Mouse (Mus musculus) megakaryocyte, adult 5-6 weeks (primary cell): ENCODE results near the gene Il2rb. TPM values are rescaled to one million over a fixed set of nuclear protein-coding genes. Genes with fewer than 3 reads are reported as not detected.

Experiments used
- ATAC-seq: 2 replicates; pipeline ENCODE4 v1.8.0; 2016; ENCODE audit warnings: mild to moderate bottlenecking, inconsistent platforms; ENCODE audit not compliant: poor library complexity, severe bottlenecking
- total RNA-seq, 2 experiments: library from RNA; stranded (forward) in 1 of 2; stranded (reverse) in 1 of 2; fragments of 153-499, 151-499 nt in 1 of 2; fragments of 221-1000, 200-1000 nt in 1 of 2; gene quantifications; 2 replicates each; pipeline versions ENCODE4 v1.2.3 to v1.2.4; 2015 to 2017

Gene Il2rb
- total RNA-seq, 2 experiments from 2014 or later: 5.4 to 7.0 TPM

DNA sequence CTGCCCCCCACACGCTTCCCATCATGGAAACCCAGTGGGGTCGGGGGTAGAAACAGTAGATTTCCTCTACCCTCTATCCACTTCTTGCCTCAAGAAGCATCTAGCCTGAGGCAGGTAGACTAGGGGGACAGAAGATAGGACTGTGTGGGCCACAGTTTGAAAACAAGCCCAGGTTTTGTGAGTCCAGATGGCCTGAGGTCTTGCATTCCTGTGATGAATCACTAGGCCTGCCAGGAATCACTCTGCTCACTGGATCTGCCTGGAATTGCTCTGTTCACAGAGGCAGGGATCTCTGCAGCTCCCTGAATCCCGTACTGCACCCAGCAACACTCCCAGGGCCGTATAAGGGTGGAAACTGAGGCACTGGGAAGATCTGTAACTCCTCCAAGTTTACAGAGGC is 11.8 kb downstream of the Il2rb start:
- ATAC-seq: no peak

DNA sequence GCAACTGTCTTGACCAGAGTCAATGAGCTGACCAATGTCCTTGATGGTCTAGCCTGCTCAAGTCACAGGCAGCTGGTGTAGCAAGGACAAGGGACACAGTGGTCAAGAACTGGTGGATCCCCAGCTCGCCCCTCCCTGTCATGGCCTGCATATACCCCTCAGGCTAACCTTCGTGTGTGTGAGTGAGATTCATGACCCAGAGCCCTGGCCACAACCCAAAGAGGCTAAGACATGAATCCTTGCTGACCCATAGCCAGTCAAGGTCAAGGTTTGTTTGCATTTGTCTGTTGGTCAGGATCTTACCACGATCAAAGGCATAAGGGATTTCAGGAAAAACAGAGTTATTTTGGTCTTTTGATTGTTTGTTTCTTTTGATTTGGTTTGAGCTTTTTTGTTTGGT is 12.6 kb downstream of the Il2rb start:
- ATAC-seq: no peak

DNA sequence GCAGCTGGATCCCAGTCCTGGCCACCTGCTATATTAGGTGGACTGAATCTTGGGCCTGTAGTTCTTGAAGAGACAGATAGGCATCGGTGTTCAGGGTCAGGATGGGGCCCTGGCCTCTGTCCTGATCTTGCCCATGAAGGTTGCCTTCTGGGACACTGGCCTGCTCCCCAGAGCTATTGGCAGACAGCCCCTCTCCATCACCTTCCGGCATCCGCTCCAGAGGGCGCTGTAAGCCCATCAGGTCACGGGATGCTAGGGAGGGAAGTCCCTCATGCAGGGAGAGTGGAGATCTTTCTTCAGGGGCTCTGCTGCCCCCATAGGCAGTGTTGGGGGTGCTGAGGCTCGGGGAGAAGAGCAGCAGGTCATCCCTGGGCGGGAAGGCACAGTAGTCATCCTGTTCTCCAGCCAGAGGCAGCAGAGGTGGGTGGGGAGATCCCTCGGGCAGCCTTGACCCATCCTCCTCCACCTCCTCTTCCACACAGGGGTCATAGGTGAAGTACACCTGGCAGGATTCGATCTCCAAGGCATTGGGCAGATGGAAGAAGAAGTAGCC is 13.5 kb downstream of the Il2rb start:
- ATAC-seq: no peak

DNA sequence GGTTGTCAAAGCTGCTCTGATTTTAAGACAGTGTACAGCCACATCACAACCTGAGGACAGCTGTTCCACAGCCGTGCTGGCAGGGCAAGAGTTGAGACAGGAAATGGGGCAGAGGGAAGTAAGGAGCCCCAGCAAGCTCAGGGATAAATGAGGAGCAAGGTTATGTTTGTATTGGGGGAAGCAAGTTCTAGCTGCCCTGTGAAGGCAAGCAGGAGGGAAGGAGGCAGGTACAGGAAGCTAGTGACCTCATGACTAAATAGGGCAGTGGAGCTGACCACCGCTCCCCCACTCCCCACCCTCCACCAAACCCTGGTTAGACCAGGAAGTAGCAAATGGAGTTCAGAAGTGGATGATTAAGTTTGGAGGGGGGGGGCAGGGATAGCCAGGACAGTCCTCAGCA is 14.1 kb downstream of the Il2rb start:
- ATAC-seq: no peak

DNA sequence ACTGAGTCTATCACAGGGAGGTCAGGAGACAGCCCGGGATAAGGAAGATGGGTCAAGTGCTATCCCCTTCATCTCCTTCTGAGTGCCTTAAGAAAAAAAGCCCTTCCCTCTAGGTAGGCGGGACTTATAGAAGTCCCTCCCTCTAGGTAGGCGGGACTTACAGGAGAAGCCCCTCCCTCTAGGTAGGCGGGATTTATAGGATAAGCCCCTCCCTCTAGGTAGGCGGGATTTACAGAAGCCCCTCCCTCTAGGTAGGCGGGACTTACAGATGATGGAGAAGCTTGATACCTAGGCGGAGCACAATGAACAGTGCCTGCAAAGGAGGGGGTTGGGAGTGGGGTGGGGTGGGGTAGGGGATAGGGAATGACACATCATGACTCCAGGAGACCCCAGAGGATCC is 15.0 kb downstream of the Il2rb start:
- ATAC-seq: no peak

DNA sequence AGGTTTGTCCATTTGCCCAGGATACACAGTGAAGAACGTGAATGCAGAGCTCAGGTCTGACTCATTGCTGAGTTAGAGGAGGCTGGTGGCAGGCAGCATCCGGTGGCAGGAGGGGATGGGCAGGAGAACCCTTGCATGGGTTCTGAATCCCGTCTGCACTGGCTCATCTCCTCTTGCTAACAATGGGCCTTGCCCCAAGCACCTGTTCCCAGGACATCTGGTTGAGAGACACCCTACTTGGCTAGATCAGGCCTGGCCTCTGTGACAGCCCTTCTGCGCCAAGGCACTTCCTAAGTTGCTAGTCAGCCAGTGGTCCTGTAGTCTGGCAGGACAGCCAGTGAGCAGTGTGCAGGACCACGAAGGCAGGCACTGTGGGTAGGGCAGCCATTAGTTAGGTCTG is 15.6 kb downstream of the Il2rb start:
- no peak for ATAC-seq

DNA sequence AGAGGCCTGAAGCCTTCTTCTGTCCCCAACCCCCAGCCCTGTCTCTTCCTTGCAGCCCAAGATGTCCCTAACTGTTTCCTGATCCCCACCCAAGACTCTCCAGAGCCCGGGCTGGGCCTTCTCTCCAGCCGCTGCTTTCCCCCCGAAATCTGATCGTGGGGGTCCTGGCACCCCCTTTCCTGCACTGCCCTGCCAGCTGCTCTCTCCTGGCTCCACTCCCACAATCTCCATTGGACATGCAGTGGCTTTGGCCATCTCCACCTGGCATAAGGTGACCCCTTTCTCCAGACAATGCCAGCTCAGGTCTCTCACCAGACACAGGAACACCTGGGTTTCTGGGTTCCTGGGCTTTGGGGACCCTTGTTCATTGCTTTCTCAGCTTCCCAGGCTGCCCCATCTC is 17.0 kb downstream of the Il2rb start:
- ATAC-seq: no peak

DNA sequence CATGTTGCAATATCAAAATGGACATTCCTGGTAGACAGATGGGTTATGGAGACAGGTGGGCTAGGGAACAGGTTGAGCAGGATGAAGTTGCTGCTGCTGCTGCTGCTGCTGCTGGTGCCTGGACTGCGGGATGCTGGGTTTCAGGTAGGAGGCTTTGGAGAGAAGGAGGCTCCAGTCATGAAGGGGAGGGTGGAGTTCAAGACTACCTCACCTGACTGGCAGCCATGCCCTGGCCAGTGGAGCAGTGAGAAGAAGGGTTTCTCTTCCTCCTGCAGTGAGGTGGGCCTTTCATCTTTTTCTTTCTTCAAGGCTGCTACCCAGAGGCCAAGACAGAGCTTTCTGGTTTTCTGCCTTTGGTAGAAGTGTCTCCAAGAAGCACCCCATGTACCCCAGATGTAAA is 18.2 kb downstream of the Il2rb start:
- ATAC-seq: no peak

DNA sequence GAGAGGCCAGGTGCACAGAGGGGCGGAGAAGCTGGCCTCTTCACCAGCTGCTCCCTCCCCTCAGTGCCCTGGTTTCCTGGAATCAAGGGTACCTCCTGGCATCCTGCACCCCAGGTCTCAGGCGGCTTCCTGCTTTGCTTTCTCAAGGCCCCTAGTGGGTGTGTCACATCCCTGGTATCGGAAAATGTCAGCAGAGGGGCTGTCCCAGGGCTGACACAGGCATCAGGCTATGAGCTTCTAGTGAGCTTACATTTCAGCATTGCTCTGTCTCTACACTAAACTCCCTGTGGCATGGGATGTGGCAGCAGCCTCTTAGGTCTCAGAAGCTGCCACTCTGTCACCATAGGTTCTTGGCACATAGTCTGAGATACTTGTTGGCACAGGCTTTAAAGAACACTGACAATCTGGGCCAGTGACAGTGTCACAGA is 19.5 kb downstream of the Il2rb start:
- no peak for ATAC-seq

DNA sequence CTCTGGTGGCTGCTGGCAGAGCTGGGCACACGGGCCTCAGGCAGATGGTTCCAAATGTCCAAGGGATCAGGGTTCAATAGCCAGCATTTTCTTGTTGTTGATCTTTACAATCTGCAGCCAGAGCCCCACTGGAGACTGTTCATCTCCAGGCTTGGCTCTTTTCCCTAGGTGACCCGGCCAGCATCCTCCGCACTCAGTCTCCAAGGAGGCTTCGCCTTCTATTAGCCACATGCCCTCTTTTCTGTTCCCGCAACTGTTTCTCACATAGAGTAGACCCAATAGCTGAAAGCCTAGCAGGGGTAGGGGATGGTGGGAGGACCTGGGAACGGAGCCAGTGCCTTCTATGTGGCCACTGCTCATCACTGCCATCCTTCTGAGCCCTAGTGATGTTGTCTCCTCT is 21.6 kb downstream of the Il2rb start:
- no peak for ATAC-seq

DNA sequence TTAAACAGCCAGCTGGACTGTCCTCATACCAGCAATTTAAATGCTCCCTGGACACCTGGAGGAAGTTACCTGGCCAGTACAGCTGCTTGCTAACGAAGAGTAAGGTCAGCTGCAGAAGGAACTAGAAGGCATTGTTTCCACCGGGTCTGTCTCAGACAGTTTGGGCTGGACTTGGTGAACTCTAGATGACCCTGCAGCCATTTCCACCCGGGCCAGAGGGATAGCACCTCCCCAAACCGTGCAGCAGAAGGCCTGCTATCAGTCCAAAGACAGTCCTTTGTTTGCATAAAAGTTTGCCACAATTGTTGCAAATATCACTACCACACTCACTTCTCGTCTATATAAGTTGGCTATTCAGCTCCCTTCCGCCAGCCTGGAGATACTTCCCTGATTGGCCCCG is 23.2 kb downstream of the Il2rb start:
- no peak for ATAC-seq

DNA sequence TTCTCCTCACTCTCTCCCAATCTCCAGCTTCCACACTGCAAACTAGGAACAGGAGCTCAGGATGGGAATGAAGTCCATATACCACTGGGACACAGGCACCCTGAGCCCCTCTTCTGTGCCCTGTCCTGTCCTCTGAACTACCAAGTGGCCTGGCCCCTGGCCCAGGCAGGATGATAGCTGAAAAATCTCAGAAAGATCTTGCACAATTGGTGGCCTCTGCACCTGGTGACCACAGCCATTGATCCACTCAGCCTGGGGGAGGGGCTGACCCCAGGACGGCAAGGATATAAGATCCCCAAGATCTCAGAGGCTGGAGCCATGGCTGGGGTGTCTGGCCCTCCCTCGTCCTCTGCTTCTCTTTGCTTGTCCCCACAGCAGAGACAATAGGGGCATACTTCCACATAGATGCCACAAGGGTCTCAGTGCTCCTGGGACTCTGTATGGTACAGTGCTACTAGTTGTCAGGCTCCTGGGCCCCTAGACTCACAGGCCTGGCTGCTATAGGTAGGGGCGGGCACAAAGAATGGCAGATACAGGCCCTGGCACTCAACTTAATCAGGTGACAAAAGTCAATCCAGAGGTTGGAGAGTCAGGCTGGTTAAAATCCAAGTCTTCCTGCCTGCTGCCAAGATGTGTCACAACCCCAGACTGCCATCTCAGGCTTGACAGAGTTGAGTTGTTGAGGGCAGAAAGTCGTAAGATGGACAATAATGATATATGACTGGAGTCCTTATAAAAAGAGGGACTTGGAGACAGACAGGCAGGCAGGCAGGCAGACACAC is 24.4 kb downstream of the Il2rb start:
- ATAC-seq: no peak

DNA sequence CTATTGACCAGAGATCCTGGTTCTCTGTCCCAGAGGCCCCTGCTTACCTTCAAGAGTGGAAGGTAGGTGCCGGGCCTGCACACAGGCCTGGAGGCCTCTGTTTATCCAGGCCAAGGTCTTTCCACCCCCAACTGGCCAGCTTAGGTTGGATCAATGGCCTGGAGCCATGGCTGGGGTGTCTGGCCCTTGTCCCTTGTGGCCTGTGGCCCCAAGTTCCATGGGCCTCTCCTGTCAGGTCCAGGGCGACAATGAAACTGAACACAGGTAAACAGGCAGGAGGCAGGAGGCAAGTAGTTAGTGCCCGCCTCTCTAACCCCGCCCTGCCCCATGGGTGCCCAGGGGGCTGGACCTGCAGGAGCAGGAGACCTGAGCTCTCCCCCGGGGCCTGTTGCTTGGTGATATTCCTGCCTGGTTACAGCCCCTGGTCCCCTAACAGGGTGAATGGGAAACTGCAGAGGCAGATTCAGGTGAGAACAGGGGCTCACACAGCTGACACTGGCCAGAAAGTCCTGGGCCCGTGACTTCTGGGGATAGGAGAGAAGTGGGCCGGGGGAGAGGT is 26.6 kb downstream of the Il2rb start, which contains the start of gene Tmprss6:
TSS of gene Tmprss6 (minus strand) at position 256 of the 559 bp plus-strand sequence.
- ATAC-seq: no peak

DNA sequence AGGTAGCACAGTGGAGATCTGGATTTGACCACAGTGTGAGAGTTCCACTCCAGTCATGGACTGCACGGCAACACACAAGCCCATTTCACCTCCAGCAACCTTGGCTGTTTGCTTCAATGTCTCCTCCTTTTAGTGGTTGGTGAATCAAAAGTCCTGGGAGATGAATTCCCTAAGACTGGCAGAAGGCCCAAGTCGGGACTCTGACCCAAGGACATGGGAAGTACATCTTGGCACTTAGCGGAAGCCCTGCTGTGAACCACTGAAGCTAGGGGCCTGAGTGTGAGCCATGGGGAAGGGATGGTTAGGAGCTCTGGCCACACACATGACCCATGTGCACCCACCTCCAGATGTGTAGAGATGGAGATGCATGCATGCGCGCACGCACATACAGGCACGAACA is 27.5 kb downstream of the Il2rb start:
- ATAC-seq: no peak

DNA sequence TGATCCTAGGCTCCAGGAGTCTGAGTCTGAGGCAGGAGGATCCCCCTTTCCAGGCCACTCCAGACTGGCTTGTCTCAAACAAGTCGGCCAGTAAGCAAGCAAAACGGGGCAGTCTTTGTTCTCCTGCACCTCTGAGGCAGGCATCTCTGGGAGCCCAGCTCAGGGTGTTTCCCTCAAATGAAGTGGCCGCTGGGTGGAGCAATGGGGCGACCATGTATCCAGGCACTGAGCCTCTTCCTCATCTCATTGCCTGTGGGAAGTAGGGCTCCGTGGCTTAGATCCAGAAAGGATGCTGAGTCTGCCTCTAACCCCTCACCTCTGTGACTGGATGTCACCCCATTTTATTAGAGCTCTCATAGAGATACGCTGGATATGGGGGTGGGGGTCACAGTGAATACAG is 28.3 kb downstream of the Il2rb start:
- no peak for ATAC-seq

DNA sequence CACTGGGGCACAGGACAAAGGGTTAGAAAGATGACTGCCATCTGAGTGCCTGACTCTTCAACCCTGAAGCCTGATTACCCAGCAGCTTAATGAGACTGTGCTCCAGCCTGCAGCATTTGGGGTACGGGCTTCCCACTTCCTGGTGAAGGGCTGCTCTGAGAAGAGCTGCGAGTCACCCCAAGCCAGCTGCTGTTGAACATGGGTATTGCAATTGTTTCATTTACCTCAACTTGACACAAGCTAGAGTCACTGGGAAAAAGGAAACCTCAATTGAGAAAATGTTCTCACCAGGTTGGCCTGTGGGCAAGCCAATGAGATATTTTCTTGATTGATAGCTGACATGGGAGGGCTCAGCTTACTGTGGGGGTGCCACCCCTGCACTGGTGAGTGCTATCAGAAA is 32.1 kb downstream of the Il2rb start:
- ATAC-seq: peak; percentile 21; the same call in 1 of the 2 replicates

DNA sequence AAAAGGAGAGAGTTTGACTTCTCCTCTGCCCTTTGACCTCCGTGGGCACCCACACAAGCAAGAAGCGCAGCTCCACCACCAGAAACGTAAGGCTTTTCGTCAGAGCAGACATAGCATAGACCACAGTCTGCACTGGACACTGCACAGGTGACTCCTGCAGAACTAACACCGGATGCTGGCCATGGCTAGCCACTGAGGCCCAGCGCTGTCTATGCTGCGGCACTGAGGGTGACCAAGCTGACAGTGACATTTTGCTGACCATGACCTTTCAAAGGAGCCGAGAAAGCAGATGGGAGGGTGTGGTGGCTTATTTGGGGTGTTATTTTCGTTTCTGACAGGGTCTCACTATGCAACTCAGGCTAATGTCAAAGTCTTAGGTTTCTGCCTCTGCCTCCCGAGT is 37.9 kb downstream of the Il2rb start:
- ATAC-seq: peak; percentile 43; the same call in 1 of the 2 replicates

DNA sequence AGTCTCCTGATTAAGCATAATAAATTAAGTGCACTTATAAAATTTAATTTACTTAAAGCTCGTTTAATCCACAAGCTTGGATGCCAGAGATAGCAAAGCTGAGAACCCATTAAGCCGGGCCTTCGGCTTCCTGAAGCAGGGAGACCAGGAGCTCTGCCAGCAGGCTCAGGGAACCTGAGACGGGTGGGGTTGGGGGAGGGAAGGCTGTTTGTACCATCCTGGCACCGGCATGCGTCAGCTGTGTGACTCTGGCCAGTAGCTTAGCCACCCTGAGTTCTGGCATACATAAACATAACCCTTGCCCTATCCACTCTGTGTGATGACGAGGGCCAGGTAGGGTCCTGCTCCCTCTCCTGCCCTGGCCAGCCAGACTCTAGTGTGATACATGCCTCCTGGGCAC is 39.0 kb downstream of the Il2rb start:
- no peak for ATAC-seq

DNA sequence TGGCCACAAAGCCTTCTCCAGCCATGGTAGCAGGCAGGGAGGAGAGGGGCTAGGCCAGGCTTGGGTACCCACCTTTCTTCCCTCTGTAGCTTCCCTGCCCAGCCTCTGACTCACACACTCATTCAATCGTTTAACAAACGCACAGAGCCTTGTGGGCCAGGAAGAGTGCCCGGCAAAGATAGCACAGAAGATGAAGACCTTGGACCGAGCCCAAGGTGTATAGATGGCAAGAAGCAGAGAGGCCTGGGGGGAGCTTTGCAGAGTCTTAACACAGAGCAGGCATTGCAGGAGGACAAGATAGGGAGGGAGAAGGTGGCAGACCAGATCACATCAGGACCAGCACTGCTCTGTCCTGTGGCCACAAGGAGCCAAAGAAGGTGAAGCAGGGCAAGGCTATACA is 39.9 kb downstream of the Il2rb start:
- ATAC-seq: no peak

DNA sequence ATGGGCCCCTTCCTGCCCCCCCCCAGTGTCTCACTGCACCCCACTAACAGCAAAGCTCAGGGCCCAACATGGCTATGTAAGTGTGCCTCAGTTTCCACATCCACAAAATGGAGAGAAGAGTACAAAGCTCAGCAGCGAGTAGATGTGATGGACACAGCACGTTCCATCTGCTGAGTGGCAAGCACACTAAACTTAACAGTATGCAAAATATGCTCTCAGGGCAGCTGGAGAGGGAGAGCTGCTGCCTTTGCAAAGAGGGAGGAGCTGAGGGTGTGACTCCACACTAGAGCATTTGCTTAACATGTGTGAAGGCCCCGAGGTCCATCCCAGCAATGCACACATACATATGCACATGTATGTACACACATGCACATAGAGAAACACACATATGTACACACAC is 42.1 kb downstream of the Il2rb start:
- no peak for ATAC-seq

DNA sequence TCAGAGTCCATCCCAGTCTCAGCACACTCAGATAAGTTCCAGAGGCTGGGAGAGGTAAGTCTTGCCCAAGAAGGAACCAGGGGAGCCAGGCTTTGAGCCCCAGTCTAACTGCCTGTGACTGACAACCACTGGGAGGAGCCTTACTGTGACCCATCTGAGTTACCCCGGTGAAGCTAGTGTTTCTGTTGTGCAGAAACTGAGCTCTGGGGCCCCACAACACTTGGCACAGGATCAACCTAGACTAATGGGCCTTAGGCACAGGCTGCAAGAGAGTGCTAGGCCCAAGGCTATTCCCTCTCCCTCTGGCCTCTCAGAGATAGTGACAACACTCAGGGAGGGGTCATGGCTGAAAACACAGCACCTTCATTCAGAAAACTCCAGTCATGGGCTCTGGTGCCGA is 43.9 kb downstream of the Il2rb start:
- no peak for ATAC-seq

DNA sequence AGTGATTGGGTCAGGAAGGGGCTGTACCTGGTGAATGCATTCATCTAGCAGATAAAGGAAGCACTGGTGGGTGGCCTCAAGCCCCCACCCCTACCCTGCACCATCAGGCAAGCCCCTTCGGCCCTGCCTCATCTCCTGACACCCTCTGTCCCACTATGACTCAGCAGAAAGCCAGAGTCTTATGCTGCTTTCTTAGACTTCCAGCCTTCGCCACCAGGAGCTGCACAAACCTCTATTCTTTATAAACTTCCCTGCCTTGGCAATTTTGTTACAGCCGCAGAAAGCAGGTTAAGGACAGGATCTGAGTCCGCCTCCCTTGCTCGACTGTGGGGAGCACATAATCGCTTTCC is 44.7 kb downstream of the Il2rb start:
- ATAC-seq: no peak
